Mouse (Mus musculus) cerebellum, adult 18-20 months (tissue): Measurements from ENCODE around the gene Srr.

Experiments used
- DNase-seq, 2 experiments: peaks; one replicate each; pipeline ENCODE4 v3.0.0; 2021

The Srr gene

GRCm38 (mm10) chr11:74902416-74902815 is 23.3 kb downstream of the Srr start:
- DNase-seq: no peak

GRCm38 (mm10) chr11:74901555-74901954 is 24.2 kb downstream of the Srr start:
- no peak for DNase-seq

- DNase-seq: no peak
Measured at GRCm38 (mm10) chr11:74898517-74898827, 27.3 kb downstream of the Srr start.

GRCm38 (mm10) chr11:74897678-74898516 is 27.9 kb downstream of the Srr start, which contains the start of gene Tsr1:
TSS of gene Tsr1 (plus strand) at chr11:74898071.
- peak; percentile 86 to 90 for DNase-seq

GRCm38 (mm10) chr11:74896901-74897677 is 28.7 kb downstream of the Srr start, which contains the start of gene Sgsm2:
TSS of gene Sgsm2 (minus strand) at chr11:74897060.
- peak in 1 of 2 experiments; percentile 52 for DNase-seq

- peak; percentile 52 to 66 for DNase-seq
Measured at GRCm38 (mm10) chr11:74895980-74896900, 29.5 kb downstream of the Srr start.

GRCm38 (mm10) chr11:74894619-74895018 is 31.1 kb downstream of the Srr start:
- no peak for DNase-seq

- DNase-seq: peak; percentile 73 to 76
Measured at GRCm38 (mm10) chr11:74883098-74883497, 42.6 kb downstream of the Srr start.

- no peak for DNase-seq
Measured at GRCm38 (mm10) chr11:74881979-74882378, 43.8 kb downstream of the Srr start.

- DNase-seq: no peak
Measured at GRCm38 (mm10) chr11:74880999-74881398, 44.7 kb downstream of the Srr start.

- DNase-seq: peak; percentile 65 to 73
Measured at GRCm38 (mm10) chr11:74876801-74877200, 48.9 kb downstream of the Srr start.

GRCm38 (mm10) chr11:74874630-74875029 is 51.1 kb downstream of the Srr start:
- peak; percentile 52 to 61 for DNase-seq

- no peak for DNase-seq
Measured at GRCm38 (mm10) chr11:74870991-74871622, 54.6 kb downstream of the Srr start.

GRCm38 (mm10) chr11:74870544-74870943 is 55.2 kb downstream of the Srr start:
- no peak for DNase-seq

- DNase-seq: no peak
Measured at GRCm38 (mm10) chr11:74869603-74870002, 56.1 kb downstream of the Srr start.

GRCm38 (mm10) chr11:74868046-74868760 is 57.5 kb downstream of the Srr start:
- DNase-seq: peak; percentile 40 to 49

- peak; percentile 91 to 93 for DNase-seq
Measured at GRCm38 (mm10) chr11:74867181-74867580, 58.6 kb downstream of the Srr start.

GRCm38 (mm10) chr11:74866640-74867039 is 59.1 kb downstream of the Srr start:
- peak; percentile 86 to 93 for DNase-seq

GRCm38 (mm10) chr11:74865252-74865651 is 60.5 kb downstream of the Srr start:
- DNase-seq: no peak

GRCm38 (mm10) chr11:74864421-74864820 is 61.3 kb downstream of the Srr start:
- DNase-seq: no peak

GRCm38 (mm10) chr11:74863471-74863870 is 62.3 kb downstream of the Srr start:
- peak; percentile 46 to 53 for DNase-seq

GRCm38 (mm10) chr11:74862129-74862528 is 63.6 kb downstream of the Srr start:
- DNase-seq: no peak
